Mouse (Mus musculus): ENCODE measurements at regions not wholly inside any gene's neighbourhood (a gene's known extent, or its start where the extent isn't known, plus 50 kb on each side); places are given as distances from the start of the nearest gene placed in this dataset.

DNA sequence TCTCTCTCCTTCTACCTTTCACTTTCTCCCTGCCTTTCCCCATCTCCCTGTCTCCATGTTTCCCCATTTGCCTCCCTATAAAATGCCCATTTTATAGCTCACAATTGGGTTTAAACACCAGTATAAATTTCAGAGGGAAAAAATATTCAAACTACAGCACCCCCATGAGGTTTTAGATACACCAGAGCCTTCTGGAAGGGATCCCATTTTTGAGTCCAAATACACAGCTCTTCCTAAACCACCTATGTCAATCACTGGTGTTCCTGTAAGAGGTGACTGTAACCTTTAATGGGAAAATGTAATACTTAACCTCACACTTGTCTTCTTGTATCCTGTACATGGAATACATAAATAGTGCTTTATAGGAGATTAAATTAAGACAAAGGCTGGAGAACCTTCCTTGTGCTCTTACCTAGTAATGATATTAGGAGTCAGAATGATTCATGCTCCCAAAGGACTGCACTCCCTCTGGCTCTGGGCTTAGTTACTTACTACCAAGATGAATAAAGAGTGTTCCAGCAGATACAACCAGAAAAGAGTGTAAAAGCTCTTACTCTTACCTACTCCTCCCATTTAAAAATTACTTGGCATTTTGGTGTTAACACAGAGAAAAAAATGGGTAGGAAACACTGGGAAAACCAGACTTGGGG, 538.7 kb upstream of the Cdh11 start:
- H3K9me3 ChIP-seq (ENCODE audit: control insufficient read depth): no peaks in the 10 kb centered on the region
- no peak for TF ChIP-seq CTCF (IDR thresholded peaks at IDR 0.05; ENCODE audit: low read depth)
- no peak overlapping the region for H3K9ac ChIP-seq (ENCODE audit: low read depth, low read length)
- ATAC-seq: no peak
- H3K36me3 ChIP-seq (ENCODE audit: control insufficient read depth, insufficient read depth): no peaks in the 10 kb centered on the region
- H3K27ac ChIP-seq (ENCODE audit: low read depth, low read length): no peak overlapping the region
- no peak overlapping the region for H3K4me2 ChIP-seq (replicated peaks; ENCODE audit: low read depth)
- H3K4me1 ChIP-seq (replicated peaks; ENCODE audit: control insufficient read depth, insufficient read depth, low read length): no peaks in the 10 kb centered on the region
- H3K4me3 ChIP-seq (ENCODE audit: low read depth, low read length): no peak overlapping the region
- no peaks in the 10 kb centered on the region for H3K27me3 ChIP-seq (replicated peaks; ENCODE audit: control insufficient read depth, insufficient read depth, low read length)

DNA sequence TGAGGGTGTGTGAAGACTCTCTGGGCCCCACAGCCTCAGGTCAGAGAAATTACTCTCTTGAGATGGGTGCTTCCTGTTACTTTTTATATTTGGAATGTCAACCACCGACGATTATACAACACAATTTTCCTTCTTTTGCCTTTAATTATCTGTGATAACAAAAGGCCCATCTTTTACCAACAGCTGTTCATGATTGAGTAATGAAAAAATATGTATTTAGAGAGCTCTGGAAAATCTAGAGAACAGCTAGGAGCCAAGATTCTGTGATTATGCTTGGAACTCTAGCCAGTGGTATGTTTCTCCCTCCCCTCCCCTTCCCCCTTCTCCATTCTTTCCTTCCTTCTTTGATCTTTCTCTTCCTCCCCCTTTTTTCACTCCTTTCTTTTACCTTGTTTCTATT, 546.0 kb upstream of the Cdh11 start:
- H3K4me2 ChIP-seq (replicated peaks; ENCODE audit: low read depth): no peak overlapping the region
- WGBS: 54% methylated on average over 2 of the region's 2 CpGs

GRCm38 (mm10) chr8:103337314-103337713, 551.9 kb upstream of the Cdh11 start:
- no peaks in the 10 kb centered on the region for H3K36me3 ChIP-seq (ENCODE audit: control insufficient read depth, insufficient read depth)
- no peak overlapping the region for H3K9ac ChIP-seq (ENCODE audit: low read depth, low read length)
- H3K4me3 ChIP-seq (ENCODE audit: low read depth, low read length): no peak overlapping the region
- WGBS: 84% methylated on average over 3 of the region's 3 CpGs
- no peak overlapping the region for H3K4me2 ChIP-seq (replicated peaks; ENCODE audit: low read depth)
- no peaks in the 10 kb centered on the region for H3K9me3 ChIP-seq (ENCODE audit: control insufficient read depth)
- no peaks in the 10 kb centered on the region for H3K27me3 ChIP-seq (replicated peaks; ENCODE audit: control insufficient read depth, insufficient read depth, low read length)
- ATAC-seq: no peak
- H3K27ac ChIP-seq (ENCODE audit: low read depth, low read length): no peak overlapping the region
- H3K4me1 ChIP-seq (replicated peaks; ENCODE audit: control insufficient read depth, insufficient read depth, low read length): no peaks in the 10 kb centered on the region
- no peak for TF ChIP-seq CTCF (IDR thresholded peaks at IDR 0.05; ENCODE audit: low read depth)

More for the DNA sequence above, 546.0 kb upstream of the Cdh11 start:
- no peak overlapping the region for H3K4me3 ChIP-seq (ENCODE audit: low read depth, low read length)
- no peaks in the 10 kb centered on the region for H3K9me3 ChIP-seq (ENCODE audit: control insufficient read depth)
- H3K27ac ChIP-seq (ENCODE audit: low read depth, low read length): no peak overlapping the region
- no peaks in the 10 kb centered on the region for H3K36me3 ChIP-seq (ENCODE audit: control insufficient read depth, insufficient read depth)
- no peak for ATAC-seq
- no peaks in the 10 kb centered on the region for H3K27me3 ChIP-seq (replicated peaks; ENCODE audit: control insufficient read depth, insufficient read depth, low read length)
- no peak for TF ChIP-seq CTCF (IDR thresholded peaks at IDR 0.05; ENCODE audit: low read depth)
- H3K9ac ChIP-seq (ENCODE audit: low read depth, low read length): no peak overlapping the region
- no peaks in the 10 kb centered on the region for H3K4me1 ChIP-seq (replicated peaks; ENCODE audit: control insufficient read depth, insufficient read depth, low read length)

- no peaks in the 10 kb centered on the region for H3K27me3 ChIP-seq (replicated peaks; ENCODE audit: control insufficient read depth, insufficient read depth, low read length)
- no peak for TF ChIP-seq CTCF (IDR thresholded peaks at IDR 0.05; ENCODE audit: low read depth)
- no peak overlapping the region for H3K4me3 ChIP-seq (ENCODE audit: low read depth, low read length)
- H3K27ac ChIP-seq (ENCODE audit: low read depth, low read length): no peak overlapping the region
- no peaks in the 10 kb centered on the region for H3K9me3 ChIP-seq (ENCODE audit: control insufficient read depth)
- ATAC-seq: no peak
- no peaks in the 10 kb centered on the region for H3K4me1 ChIP-seq (replicated peaks; ENCODE audit: control insufficient read depth, insufficient read depth, low read length)
- no peaks in the 10 kb centered on the region for H3K36me3 ChIP-seq (ENCODE audit: control insufficient read depth, insufficient read depth)
- no peak overlapping the region for H3K9ac ChIP-seq (ENCODE audit: low read depth, low read length)
- H3K4me2 ChIP-seq (replicated peaks; ENCODE audit: low read depth): no peak overlapping the region
- 80% methylated on average over 2 of the region's 2 CpGs for WGBS
Observed at GRCm38 (mm10) chr8:103339042-103339441, 553.6 kb upstream of the Cdh11 start.

DNA sequence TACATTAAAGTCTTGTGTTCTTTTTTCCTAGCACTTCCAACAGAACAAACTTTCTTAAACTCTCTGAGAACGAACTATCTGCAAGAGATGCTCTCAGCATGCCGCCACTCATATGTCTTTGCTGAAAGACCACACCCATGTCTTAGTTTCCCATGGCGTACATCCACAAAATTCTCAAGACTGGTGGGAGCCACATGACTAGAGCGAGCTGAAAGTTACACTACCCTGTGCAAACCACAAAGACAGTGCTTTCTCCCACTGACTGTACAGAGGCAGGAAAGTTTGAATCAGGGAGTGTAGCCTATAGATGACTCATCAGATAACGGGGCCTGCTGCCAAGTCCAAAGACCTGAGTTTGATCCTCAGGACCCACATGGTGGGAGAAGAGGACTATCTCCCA, 554.5 kb upstream of the Cdh11 start:
- Histone ChIP-seq H3K4me2 (replicated peaks; ENCODE audit: low read depth) (no peak overlapping the region), H3K27ac (ENCODE audit: low read depth, low read length) (no peak overlapping the region), H3K36me3 (ENCODE audit: control insufficient read depth, insufficient read depth) (no peaks in the 10 kb centered on the region), H3K4me3 (ENCODE audit: low read depth, low read length) (no peak overlapping the region), H3K9ac (ENCODE audit: low read depth, low read length) (no peak overlapping the region), H3K9me3 (ENCODE audit: control insufficient read depth) (no peaks in the 10 kb centered on the region), H3K27me3 (replicated peaks; ENCODE audit: control insufficient read depth, insufficient read depth, low read length) (no peaks in the 10 kb centered on the region), H3K4me1 (replicated peaks; ENCODE audit: control insufficient read depth, insufficient read depth, low read length) (no peaks in the 10 kb centered on the region)
- no peak for ATAC-seq
- 86% methylated on average over 5 of the region's 5 CpGs for WGBS
- no peak for TF ChIP-seq CTCF (IDR thresholded peaks at IDR 0.05; ENCODE audit: low read depth)

GRCm38 (mm10) chr8:103343891-103344290, 558.4 kb upstream of the Cdh11 start:
- no peak for ATAC-seq
- TF ChIP-seq CTCF (IDR thresholded peaks at IDR 0.05; ENCODE audit: low read depth): no peak
- 88% methylated on average over 3 of the region's 3 CpGs for WGBS

DNA sequence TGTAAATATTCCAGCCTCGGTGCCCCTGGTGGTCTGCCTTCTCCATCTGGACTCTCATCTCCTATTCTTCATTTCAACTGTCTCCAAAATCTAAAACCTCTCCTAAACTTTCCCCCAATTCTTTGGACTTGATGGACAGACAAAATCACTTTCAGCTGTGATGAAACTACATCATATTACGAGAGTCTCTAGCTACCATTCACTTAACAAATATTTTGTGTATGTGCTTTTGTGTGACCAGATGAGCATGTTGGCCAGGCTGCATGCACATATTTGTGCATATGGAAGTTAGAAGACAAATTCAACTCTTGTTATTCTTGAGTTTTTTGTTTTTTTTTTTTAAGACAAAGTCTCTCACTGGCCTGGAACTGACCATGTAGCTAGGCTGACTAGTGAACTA, 559.4 kb upstream of the Cdh11 start:
- ATAC-seq: no peak
- no peak overlapping the region for H3K4me2 ChIP-seq (replicated peaks; ENCODE audit: low read depth)
- WGBS: 76% methylated on average over 2 of the region's 2 CpGs
- no peaks in the 10 kb centered on the region for H3K27me3 ChIP-seq (replicated peaks; ENCODE audit: control insufficient read depth, insufficient read depth, low read length)
- no peak overlapping the region for H3K9ac ChIP-seq (ENCODE audit: low read depth, low read length)
- H3K9me3 ChIP-seq (ENCODE audit: control insufficient read depth): no peaks in the 10 kb centered on the region
- TF ChIP-seq CTCF (IDR thresholded peaks at IDR 0.05; ENCODE audit: low read depth): no peak
- H3K4me1 ChIP-seq (replicated peaks; ENCODE audit: control insufficient read depth, insufficient read depth, low read length): no peaks in the 10 kb centered on the region
- no peak overlapping the region for H3K27ac ChIP-seq (ENCODE audit: low read depth, low read length)
- no peak overlapping the region for H3K4me3 ChIP-seq (ENCODE audit: low read depth, low read length)
- no peaks in the 10 kb centered on the region for H3K36me3 ChIP-seq (ENCODE audit: control insufficient read depth, insufficient read depth)

More at GRCm38 (mm10) chr8:103343891-103344290, 558.4 kb upstream of the Cdh11 start:
- H3K4me1 ChIP-seq (replicated peaks; ENCODE audit: control insufficient read depth, insufficient read depth, low read length): no peaks in the 10 kb centered on the region
- no peak overlapping the region for H3K9ac ChIP-seq (ENCODE audit: low read depth, low read length)
- no peak overlapping the region for H3K27ac ChIP-seq (ENCODE audit: low read depth, low read length)
- no peak overlapping the region for H3K4me3 ChIP-seq (ENCODE audit: low read depth, low read length)
- H3K36me3 ChIP-seq (ENCODE audit: control insufficient read depth, insufficient read depth): no peaks in the 10 kb centered on the region
- H3K9me3 ChIP-seq (ENCODE audit: control insufficient read depth): no peaks in the 10 kb centered on the region
- no peak overlapping the region for H3K4me2 ChIP-seq (replicated peaks; ENCODE audit: low read depth)
- H3K27me3 ChIP-seq (replicated peaks; ENCODE audit: control insufficient read depth, insufficient read depth, low read length): no peaks in the 10 kb centered on the region

Data from intestine, postnatal 0 days (tissue).